Mouse (Mus musculus) kidney, embryonic 14.5 days (tissue): ENCODE results near the gene Hnrnpll. TPM values are rescaled to one million over a fixed set of nuclear protein-coding genes. Genes with fewer than 3 reads are reported as not detected.

Experiments
- ATAC-seq: fragments of 200-750 bp; cut with Nextera tagmentation; 2 replicates; pipeline ENCODE4 v1.8.0; 2017; ENCODE audit warnings: moderate number of reproducible peaks, mild to moderate bottlenecking, moderate TSS enrichment, moderate library complexity; ENCODE audit not compliant: low FRiP score, low TSS enrichment
- H3K27ac ChIP-seq: fragments of 300-500 bp; sonication (generic); 2 replicates; pipeline ENCODE4 v1.5.1; 2014; ENCODE audit warnings: low read depth, mild to moderate bottlenecking, low read length, moderate library complexity, mixed read lengths
- H3K27me3 ChIP-seq: fragments of 300-500 bp; sonication (generic); 2 replicates; pipeline ENCODE4 v1.6.1; 2014; ENCODE audit warnings: mild to moderate bottlenecking, low read length; ENCODE audit not compliant: control insufficient read depth, insufficient read depth
- H3K36me3 ChIP-seq: fragments of 300-500 bp; sonication (generic); 2 replicates; pipeline ENCODE4 v1.6.1; 2014; ENCODE audit warnings: low read length, mixed read lengths; ENCODE audit not compliant: control insufficient read depth, insufficient read depth
- H3K4me1 ChIP-seq: fragments of 300-500 bp; sonication (generic); 2 replicates; pipeline ENCODE4 v1.6.1; 2014; ENCODE audit warnings: low read length, mixed read lengths; ENCODE audit not compliant: control insufficient read depth, insufficient read depth
- H3K4me2 ChIP-seq: fragments of 300-500 bp; sonication (generic); replicated peaks from 2 replicates; pipeline ENCODE4 v1.6.1; 2014; ENCODE audit warnings: low read depth, mild to moderate bottlenecking, low read length
- H3K4me3 ChIP-seq: fragments of 300-500 bp; sonication (generic); 2 replicates; pipeline ENCODE4 v1.5.1; 2014; ENCODE audit warnings: mild to moderate bottlenecking, low read length
- H3K9ac ChIP-seq: fragments of 300-500 bp; sonication (generic); 2 replicates; pipeline ENCODE4 v1.6.1; 2014; ENCODE audit warnings: low read depth, mild to moderate bottlenecking, low read length, moderate library complexity
- H3K9me3 ChIP-seq: fragments of 300-500 bp; sonication (generic); 2 replicates; pipeline ENCODE4 v1.6.1; 2016; ENCODE audit warnings: low read length; ENCODE audit not compliant: control insufficient read depth
- WGBS: fragments of 180-500 bp; shearing (Covaris S2); extraction: QIAGEN DNeasy Blood & Tissue Kit; methylation state at CpG from one replicate; pipeline ENCODE4 v1.1.7; 2014; 5-methylcytosine and 5-hydroxymethylcytosine counted together
- polyA plus RNA-seq: library from polyadenylated mRNA; unstranded; fragments of >200 nt; fragmentation: Nextera tagmentation; extraction: Ambion mirVana; gene quantifications from 2 replicates; pipeline ENCODE4 v1.2.1, GENCODE M21; 2014

The Hnrnpll gene
- polyA plus RNA-seq, 1 experiment from 2014 or later: 90.1 TPM

DNA sequence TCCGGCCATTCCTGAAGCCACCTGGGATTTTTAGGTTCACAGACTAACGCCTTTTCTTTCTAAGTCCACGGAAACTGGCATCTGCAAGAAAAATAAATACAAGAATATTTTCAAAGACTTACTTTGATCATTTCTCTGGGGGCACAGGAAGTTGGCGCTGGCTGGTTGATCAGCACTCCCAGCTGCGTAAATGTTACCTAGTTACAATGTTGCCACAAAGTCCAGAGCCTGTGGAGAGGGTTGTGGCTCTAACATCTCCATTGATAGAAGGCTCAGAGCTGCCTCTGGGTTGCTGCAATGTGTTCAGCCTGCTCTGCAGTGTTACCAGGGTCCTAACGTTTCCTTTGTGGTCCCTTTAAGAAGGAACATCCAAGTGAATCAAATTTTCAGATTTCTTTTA is 80.8 kb downstream of the Hnrnpll start:
- H3K9ac ChIP-seq: no peak overlapping the region
- WGBS: 51% methylated on average over 6 of the region's 6 CpGs
- no peak overlapping the region for H3K4me3 ChIP-seq
- H3K36me3 ChIP-seq: no peaks in the 10 kb centered on the region
- ATAC-seq: no peak
- H3K9me3 ChIP-seq: no peaks in the 10 kb centered on the region
- no peaks in the 10 kb centered on the region for H3K27me3 ChIP-seq
- H3K27ac ChIP-seq: no peak overlapping the region
- no peak overlapping the region for H3K4me2 ChIP-seq
- peaks cover 13% of the 10 kb centered on the region; the same call in 1 of the 2 replicates for H3K4me1 ChIP-seq

DNA sequence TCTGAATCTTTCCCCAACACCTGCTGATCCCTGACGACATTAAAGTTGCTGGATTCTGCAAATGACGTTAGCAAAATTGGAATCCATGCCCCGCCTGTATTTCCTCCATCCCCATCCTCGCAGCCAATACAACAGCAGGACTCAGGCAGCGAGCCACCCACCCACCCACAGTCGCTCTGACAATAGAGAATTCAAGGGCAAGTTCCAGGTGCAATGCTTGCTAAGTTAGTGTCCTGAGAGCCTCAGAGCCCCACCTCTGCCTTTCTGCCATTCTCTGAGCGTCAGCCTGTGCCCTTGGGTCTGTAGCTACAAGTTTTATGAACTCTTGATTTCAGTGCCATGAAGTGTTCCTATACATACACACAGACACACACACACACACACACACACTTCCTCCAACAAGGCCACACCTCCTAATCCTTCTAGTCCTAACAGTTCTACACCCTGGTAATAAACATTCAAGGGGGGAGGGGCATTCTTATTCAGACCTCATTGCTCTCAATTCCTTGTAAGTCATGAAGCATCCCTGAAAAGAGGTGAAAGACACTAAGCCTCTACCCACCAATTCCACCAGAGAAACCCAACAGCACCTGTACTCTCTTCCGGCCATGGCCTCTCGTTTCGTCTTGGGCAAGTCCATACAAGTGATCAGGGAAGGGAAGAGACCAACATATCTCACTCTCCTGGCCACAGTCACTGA is 81.6 kb downstream of the Hnrnpll start:
- Histone ChIP-seq H3K27me3 (no peaks in the 10 kb centered on the region), H3K36me3 (no peaks in the 10 kb centered on the region), H3K4me1 (peaks cover 16% of the 10 kb centered on the region; the same call in 1 of the 2 replicates), H3K4me2 (no peak overlapping the region), H3K27ac (no peak overlapping the region), H3K4me3 (no peak overlapping the region), H3K9ac (no peak overlapping the region), H3K9me3 (no peaks in the 10 kb centered on the region)
- ATAC-seq: no peak
- WGBS: 73% methylated on average over 10 of the region's 10 CpGs

Other genes with a start within 250 kb of the Hnrnpll start
- 27.8 and 41.8 TPM in 2 replicates for gene Atl2, start 166.2 kb downstream of the Hnrnpll start, polyA plus RNA-seq
- 14.1 and 16.4 TPM in 2 replicates for gene Galm, start 65.1 kb upstream of the Hnrnpll start, polyA plus RNA-seq
- gene Srsf7, start 145.0 kb upstream of the Hnrnpll start, polyA plus RNA-seq: 756 and 811 TPM in 2 replicates
- gene Ttc39d, start 145.1 kb upstream of the Hnrnpll start, polyA plus RNA-seq: 0.11 TPM in 1 of 2 replicates, not detected in the other
- gene Gemin6, start 162.1 kb upstream of the Hnrnpll start, polyA plus RNA-seq: 49.0 and 61.9 TPM in 2 replicates
- gene Morn2, start 227.9 kb upstream of the Hnrnpll start, polyA plus RNA-seq: 31.4 and 31.6 TPM in 2 replicates
- 10.0 and 17.4 TPM in 2 replicates for gene Dhx57, start 228.1 kb upstream of the Hnrnpll start, polyA plus RNA-seq
- 1.3 and 2.2 TPM in 2 replicates for gene Arhgef33, start 245.1 kb upstream of the Hnrnpll start, polyA plus RNA-seq